9 mouse cellular contexts compared by ENCODE assay signal in genomic region chr4:149365702-149366370, GRCm38 (mm10). TPM values are rescaled to one million over a fixed set of nuclear protein-coding genes. Genes with fewer than 3 reads are reported as not detected.
A peak's percentile ranks its signal among the peaks of the same experiment; 100 is the strongest.
DNase-seq lines count a peak whose midpoint lies in the region; ATAC-seq and TF ChIP-seq lines count a peak whose summit lies in the region.
"Had no signal": no experiment of that assay in that cellular context is flagged by ENCODE, and none has a peak within 500 bp of the region (broad histone marks: within the 10 kb centered on the region; RNA-seq: fewer than 3 reads in every experiment).

No protein-coding gene starts in this region.

- H3K4me3 ChIP-seq in heart, postnatal 0 days (ENCODE audit: low read depth, low read length): no peak overlapping the region

- no peak for TF ChIP-seq CTCF in brain, embryonic 14.5 days (IDR thresholded peaks at IDR 0.05; ENCODE audit: borderline replicate concordance, extremely low read depth, insufficient read depth, insufficient read length)
- TF ChIP-seq CTCF in heart, postnatal 0 days (IDR thresholded peaks at IDR 0.05; ENCODE audit: low read depth): no peak

- no peaks in the 10 kb centered on the region for H3K27me3 ChIP-seq in heart, postnatal 0 days (ENCODE audit: control insufficient read depth, insufficient read depth, low read length)

- peaks cover 7% of the 10 kb centered on the region for H3K4me1 ChIP-seq in heart, postnatal 0 days (ENCODE audit: control insufficient read depth, insufficient read depth)

- no peak; the same call in 1 of the 2 replicates for TF ChIP-seq EP300 in heart, postnatal 0 days (IDR thresholded peaks at IDR 0.05; ENCODE audit: low read depth)

- DNase-seq in frontal cortex, adult 2 months (ENCODE audit: extremely low spot score in 1 of 2, low spot score in 1 of 2): peak; percentile 32 to 57
- DNase-seq in frontal cortex, postnatal 14 days (ENCODE audit: low spot score in 2 of 2): no peak
- DNase-seq in brain, embryonic 14.5 days (ENCODE audit: low read depth): peak; percentile 13
- peak; percentile 42 for DNase-seq in heart, postnatal 0 days (ENCODE audit: low spot score)
- DNase-seq in left cerebral cortex, postnatal 14 days (ENCODE audit: low spot score in 2 of 2): peak; percentile 42 to 64
- DNase-seq in gastrocnemius, postnatal 10 days: no peak
- no peak for DNase-seq in layer of hippocampus, adult 8-10 months (ENCODE audit: low spot score in 2 of 2)

- TF ChIP-seq POLR2A in brain, embryonic 14.5 days (IDR thresholded peaks at IDR 0.05; ENCODE audit: borderline replicate concordance, extremely low read depth, insufficient read depth, insufficient read length, poor library complexity, severe bottlenecking): no peak

- peaks cover 77% of the 10 kb centered on the region for H3K36me3 ChIP-seq in heart, postnatal 0 days (replicated peaks; ENCODE audit: control insufficient read depth, insufficient read depth, low read length)

- H3K9me3 ChIP-seq in heart, postnatal 0 days (replicated peaks; ENCODE audit: control insufficient read depth, low read length): no peaks in the 10 kb centered on the region

- no peak overlapping the region for H3K4me2 ChIP-seq in heart, postnatal 0 days (ENCODE audit: low read depth, low read length)

- 0 out of 2 replicates have a peak overlapping the region, but pooled peaks have one; percentile 5 for H3K9ac ChIP-seq in heart, postnatal 0 days (replicated peaks; ENCODE audit: low read depth, low read length)

- peak overlapping the region; percentile 86 for H3K27ac ChIP-seq in heart, postnatal 0 days (ENCODE audit: low read depth)

- intact Hi-C loops in left cerebral cortex, postnatal 14 days (cut with DNase I): no loop called here

- 50% methylated on average over 12 of the region's 12 CpGs for WGBS in heart, postnatal 0 days

- peak; percentile 69 for ATAC-seq in heart, postnatal 0 days (ENCODE audit: insufficient read depth, low read depth)
- ATAC-seq in megakaryocyte-erythroid progenitor cell, adult 5-6 weeks (replicated peaks; ENCODE audit: low FRiP score, low TSS enrichment, poor library complexity, severe bottlenecking): no peak
- ATAC-seq: inflammation-experienced regulatory T-cells, adult 6 months had no signal

RNA-seq across cellular contexts. Expression of gene Kif1b, which starts 58.3 kb away (rescaled TPM):
- 150 and 188 TPM in 2 replicates for polyA plus RNA-seq in frontal cortex, adult 2 months (2012; rRNA removed)
- 189 and 232 TPM in 2 replicates for polyA plus RNA-seq in brain, embryonic 14.5 days (2012; rRNA removed)
- total RNA-seq in heart, postnatal 0 days (2014; rRNA removed; ENCODE audit: low replicate concordance): 62.9 and 63.3 TPM in 2 replicates
- 44.2 and 45.0 TPM in 2 replicates for polyA plus RNA-seq in heart, postnatal 0 days (2015; fragmentation: Nextera tagmentation; extraction: Ambion mirVana)
- 100 to 1,000 TPM; 412 to 453 TPM for total RNA-seq in left cerebral cortex, postnatal 14 days (2021)
- total RNA-seq in gastrocnemius, postnatal 10 days (2021): 100 to 1,000 TPM; 245 to 257 TPM
- 7.9 and 8.1 TPM in 2 replicates for total RNA-seq in megakaryocyte-erythroid progenitor cell, adult 5-6 weeks (2014; fragmentation: Nextera tagmentation)
- total RNA-seq in megakaryocyte-erythroid progenitor cell, adult 5-6 weeks (2017): 4.6 and 5.8 TPM in 2 replicates
- total RNA-seq in layer of hippocampus, adult 8-10 months (2022): 100 to 1,000 TPM; 401 to 453 (median 422) TPM

Comparison
In these comparisons a context has a peak if more than half of its experiments do, and no peak if none do; other contexts are left out.
1. DNase-seq: peak in frontal cortex, adult 2 months (2 of 2), brain, embryonic 14.5 days (single experiment), heart, postnatal 0 days (single experiment) and left cerebral cortex, postnatal 14 days (2 of 2); none in frontal cortex, postnatal 14 days (0 of 2), gastrocnemius, postnatal 10 days (single experiment) and layer of hippocampus, adult 8-10 months (0 of 2).